Mouse (Mus musculus): ENCODE results near the gene Plin5. TPM values are rescaled to one million over a fixed set of nuclear protein-coding genes. Genes with fewer than 3 reads are reported as not detected.
A peak's percentile ranks its signal among the peaks of the same experiment; 100 is the strongest.

Plin5 gene
- total and polyA plus RNA-seq, 2 experiments = 19.2 to 42.7 TPM

GRCm38 (mm10) chr17:56103465-56104285 is 13.7 kb downstream of the Plin5 start:
- DNase-seq (ENCODE audit: extremely low read depth, low read depth, low spot score) = no peak
- Histone ChIP-seq H3K9ac (ENCODE audit: low read depth, low read length) (no peak overlapping the region), H3K27me3 (ENCODE audit: control insufficient read depth, insufficient read depth, low read length) (no peaks in the 10 kb centered on the region), H3K36me3 (ENCODE audit: control insufficient read depth, insufficient read depth, low read length) (no peaks in the 10 kb centered on the region), H3K27ac (replicated peaks; ENCODE audit: insufficient read depth, low read depth, low read length) (no peak overlapping the region), H3K4me3 (ENCODE audit: insufficient read depth, low read depth, low read length) (no peak overlapping the region), H3K4me1 (ENCODE audit: control insufficient read depth, insufficient read depth, low read length) (peaks cover 8% of the 10 kb centered on the region), H3K79me2 (ENCODE audit: control insufficient read depth, insufficient read depth, low read length) (no peaks in the 10 kb centered on the region)
- TF ChIP-seq POLR2A (IDR thresholded peaks at IDR 0.05; ENCODE audit: extremely low read depth, insufficient read depth, low read length) (0 out of 2 replicates have a peak, but pooled peaks have one; percentile 18), CTCF (IDR thresholded peaks at IDR 0.05; ENCODE audit: low read depth, low read length) (no peak)
- 94% methylated on average over 8 of the region's 8 CpGs for WGBS

- TF ChIP-seq POLR2A (IDR thresholded peaks at IDR 0.05; ENCODE audit: extremely low read depth, insufficient read depth, low read length) (no peak), CTCF (IDR thresholded peaks at IDR 0.05; ENCODE audit: low read depth, low read length) (no peak)
- Histone ChIP-seq H3K36me3 (ENCODE audit: control insufficient read depth, insufficient read depth, low read length) (no peaks in the 10 kb centered on the region), H3K79me2 (ENCODE audit: control insufficient read depth, insufficient read depth, low read length) (no peaks in the 10 kb centered on the region), H3K27ac (replicated peaks; ENCODE audit: insufficient read depth, low read depth, low read length) (no peak overlapping the region), H3K27me3 (ENCODE audit: control insufficient read depth, insufficient read depth, low read length) (no peaks in the 10 kb centered on the region), H3K4me1 (ENCODE audit: control insufficient read depth, insufficient read depth, low read length) (peaks cover 5% of the 10 kb centered on the region), H3K9ac (ENCODE audit: low read depth, low read length) (no peak overlapping the region), H3K4me3 (ENCODE audit: insufficient read depth, low read depth, low read length) (no peak overlapping the region)
- WGBS = 97% methylated on average over 9 of the region's 9 CpGs
- no peak for DNase-seq (ENCODE audit: extremely low read depth, low read depth, low spot score)
Observed at GRCm38 (mm10) chr17:56102927-56103326, 14.5 kb downstream of the Plin5 start.

GRCm38 (mm10) chr17:56102158-56102557 is 15.2 kb downstream of the Plin5 start:
- TF ChIP-seq CTCF (IDR thresholded peaks at IDR 0.05; ENCODE audit: low read depth, low read length) (no peak), POLR2A (IDR thresholded peaks at IDR 0.05; ENCODE audit: extremely low read depth, insufficient read depth, low read length) (no peak)
- Histone ChIP-seq H3K36me3 (ENCODE audit: control insufficient read depth, insufficient read depth, low read length) (no peaks in the 10 kb centered on the region; the same call in 1 of the 2 replicates), H3K27me3 (ENCODE audit: control insufficient read depth, insufficient read depth, low read length) (no peaks in the 10 kb centered on the region), H3K79me2 (ENCODE audit: control insufficient read depth, insufficient read depth, low read length) (no peaks in the 10 kb centered on the region), H3K27ac (replicated peaks; ENCODE audit: insufficient read depth, low read depth, low read length) (no peak overlapping the region), H3K9ac (ENCODE audit: low read depth, low read length) (no peak overlapping the region), H3K4me3 (ENCODE audit: insufficient read depth, low read depth, low read length) (no peak overlapping the region), H3K4me1 (ENCODE audit: control insufficient read depth, insufficient read depth, low read length) (peaks cover 5% of the 10 kb centered on the region)
- no peak for DNase-seq (ENCODE audit: extremely low read depth, low read depth, low spot score)
- 96% methylated on average over 5 of the region's 5 CpGs for WGBS

GRCm38 (mm10) chr17:56100811-56101210 is 16.6 kb downstream of the Plin5 start:
- no peaks in the 10 kb centered on the region for H3K79me2 ChIP-seq (ENCODE audit: control insufficient read depth, insufficient read depth, low read length)
- no peak overlapping the region for H3K27ac ChIP-seq (replicated peaks; ENCODE audit: insufficient read depth, low read depth, low read length)
- H3K36me3 ChIP-seq (ENCODE audit: control insufficient read depth, insufficient read depth, low read length) = peaks cover 2% of the 10 kb centered on the region; the same call in 1 of the 2 replicates
- H3K4me1 ChIP-seq (ENCODE audit: control insufficient read depth, insufficient read depth, low read length) = peaks cover 5% of the 10 kb centered on the region
- peak; percentile 81 for DNase-seq (ENCODE audit: extremely low read depth, low read depth, low spot score)
- no peak overlapping the region for H3K9ac ChIP-seq (ENCODE audit: low read depth, low read length)
- no peak overlapping the region for H3K4me3 ChIP-seq (ENCODE audit: insufficient read depth, low read depth, low read length)
- 47% methylated on average over 3 of the region's 3 CpGs for WGBS
- no peaks in the 10 kb centered on the region for H3K27me3 ChIP-seq (ENCODE audit: control insufficient read depth, insufficient read depth, low read length)
- no peak for TF ChIP-seq POLR2A (IDR thresholded peaks at IDR 0.05; ENCODE audit: extremely low read depth, insufficient read depth, low read length)
- TF ChIP-seq CTCF (IDR thresholded peaks at IDR 0.05; ENCODE audit: low read depth, low read length) = no peak

GRCm38 (mm10) chr17:56098711-56099572 is 18.5 kb downstream of the Plin5 start:
- peaks cover 10% of the 10 kb centered on the region; the same call in 1 of the 2 replicates for H3K36me3 ChIP-seq (ENCODE audit: control insufficient read depth, insufficient read depth, low read length)
- peaks cover 5% of the 10 kb centered on the region for H3K4me1 ChIP-seq (ENCODE audit: control insufficient read depth, insufficient read depth, low read length)
- 58% methylated on average over 15 of the region's 15 CpGs for WGBS

More at GRCm38 (mm10) chr17:56098711-56099572, 18.5 kb downstream of the Plin5 start:
- Histone ChIP-seq H3K4me3 (ENCODE audit: insufficient read depth, low read depth, low read length) (no peak overlapping the region), H3K27me3 (ENCODE audit: control insufficient read depth, insufficient read depth, low read length) (no peaks in the 10 kb centered on the region), H3K27ac (replicated peaks; ENCODE audit: insufficient read depth, low read depth, low read length) (no peak overlapping the region), H3K79me2 (ENCODE audit: control insufficient read depth, insufficient read depth, low read length) (no peaks in the 10 kb centered on the region), H3K9ac (ENCODE audit: low read depth, low read length) (no peak overlapping the region)
- TF ChIP-seq CTCF (IDR thresholded peaks at IDR 0.05; ENCODE audit: low read depth, low read length) = peak; percentile 63
- no peak for TF ChIP-seq POLR2A (IDR thresholded peaks at IDR 0.05; ENCODE audit: extremely low read depth, insufficient read depth, low read length)
- peak; percentile 87 for DNase-seq (ENCODE audit: extremely low read depth, low read depth, low spot score)

Measured in liver, adult 2 months (tissue).